In the genomic region with DNA sequence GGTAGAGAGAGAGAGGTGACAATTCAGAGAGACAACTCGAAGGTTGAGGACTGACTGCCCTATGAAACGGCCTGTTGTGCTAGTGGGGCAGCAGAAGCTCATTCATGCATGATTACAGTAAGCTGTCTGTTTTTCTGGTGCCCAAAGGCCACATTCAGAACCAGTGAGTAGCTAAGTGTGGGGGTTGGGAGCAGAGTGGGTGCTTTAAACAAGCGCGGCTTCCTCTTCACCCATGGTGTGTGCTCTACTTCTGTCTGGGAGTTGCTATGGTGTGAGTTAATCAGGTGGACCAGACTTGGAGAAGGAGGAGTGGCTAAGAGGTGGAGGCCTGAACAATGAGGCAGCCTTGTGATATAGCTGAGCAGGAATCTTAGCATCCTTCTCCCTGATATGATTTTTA, we compare ENCODE assay signal across 8 mouse cellular contexts. TPM values are rescaled to one million over a fixed set of nuclear protein-coding genes. Genes with fewer than 3 reads are reported as not detected.
DNase-seq lines count a peak whose midpoint lies in the region; ATAC-seq lines count a peak whose summit lies in the region.

No protein-coding gene starts in this region.

- peak overlapping the region in 1 of 2 experiments; percentile 92; a peak in 3 of 4 replicates for H3K4me3 ChIP-seq in heart, embryonic 14.5 days (ENCODE audit: control insufficient read depth in 1 of 2, insufficient read depth in 1 of 2, low read depth in 1 of 2, low read length in 2 of 2)
- H3K4me3 ChIP-seq in hindbrain, embryonic 10.5 days = peak overlapping the region; percentile 69
- peak overlapping the region; percentile 72 for H3K4me3 ChIP-seq in liver, embryonic 13.5 days (replicated peaks)
- peak overlapping the region; percentile 58 for H3K4me3 ChIP-seq in neural tube, embryonic 15.5 days (replicated peaks)

- peak overlapping the region; percentile 78; the same call in 1 of the 2 replicates for H3K9ac ChIP-seq in heart, embryonic 14.5 days (ENCODE audit: low read length)
- H3K9ac ChIP-seq in liver, embryonic 13.5 days = no peak overlapping the region
- peak overlapping the region; percentile 93 for H3K9ac ChIP-seq in neural tube, embryonic 15.5 days (replicated peaks)

- WGBS in heart, embryonic 14.5 days = 44% methylated on average over 4 of the region's 4 CpGs
- WGBS in hindbrain, embryonic 10.5 days = 40% methylated on average over 4 of the region's 4 CpGs
- WGBS in liver, embryonic 13.5 days (ENCODE audit: insufficient replicate concordance) = 15% methylated on average over 4 of the region's 4 CpGs
- 7% methylated on average over 4 of the region's 4 CpGs for WGBS in neural tube, embryonic 15.5 days

- no peaks in the 10 kb centered on the region for H3K27me3 ChIP-seq in heart, embryonic 14.5 days (ENCODE audit: control insufficient read depth, insufficient read depth, low read length)
- H3K27me3 ChIP-seq in hindbrain, embryonic 10.5 days (ENCODE audit: insufficient read depth, poor library complexity, severe bottlenecking) = peaks cover 38% of the 10 kb centered on the region
- peaks cover 18% of the 10 kb centered on the region for H3K27me3 ChIP-seq in liver, embryonic 13.5 days
- H3K27me3 ChIP-seq in neural tube, embryonic 15.5 days (replicated peaks) = no peaks in the 10 kb centered on the region

- H3K27ac ChIP-seq in heart, embryonic 14.5 days (replicated peaks in 1 of 2; ENCODE audit: control insufficient read depth in 1 of 2, insufficient read depth in 1 of 2, low read depth in 2 of 2, low read length in 2 of 2) = no peak overlapping the region
- H3K27ac ChIP-seq in hindbrain, embryonic 10.5 days = peak overlapping the region; percentile 85
- H3K27ac ChIP-seq in liver, embryonic 13.5 days = no peak overlapping the region
- peak overlapping the region; percentile 93 for H3K27ac ChIP-seq in neural tube, embryonic 15.5 days (replicated peaks)

- H3K9me3 ChIP-seq in heart, embryonic 14.5 days (ENCODE audit: control insufficient read depth, low read length) = no peaks in the 10 kb centered on the region
- H3K9me3 ChIP-seq in hindbrain, embryonic 10.5 days = no peaks in the 10 kb centered on the region
- H3K9me3 ChIP-seq in liver, embryonic 13.5 days (replicated peaks) = no peaks in the 10 kb centered on the region
- no peaks in the 10 kb centered on the region for H3K9me3 ChIP-seq in neural tube, embryonic 15.5 days (replicated peaks)

- no peaks in the 10 kb centered on the region for H3K36me3 ChIP-seq in heart, embryonic 14.5 days (ENCODE audit: control insufficient read depth, insufficient read depth, low read length)
- H3K36me3 ChIP-seq in hindbrain, embryonic 10.5 days = no peaks in the 10 kb centered on the region
- no peaks in the 10 kb centered on the region for H3K36me3 ChIP-seq in liver, embryonic 13.5 days
- H3K36me3 ChIP-seq in neural tube, embryonic 15.5 days = no peaks in the 10 kb centered on the region

- no peak for DNase-seq in heart, adult 8-10 months (ENCODE audit: low spot score)
- peak; percentile 50 to 54 for DNase-seq in cerebellum, adult 18-20 months
- DNase-seq in hindbrain, embryonic 10.5 days (ENCODE audit: low spot score) = no peak
- no peak for DNase-seq in liver, embryonic 13.5 days
- DNase-seq in ovary, postnatal 36 days (ENCODE audit: low spot score) = no peak
- DNase-seq in kidney, adult 9 months = no peak

- H3K4me1 ChIP-seq in heart, embryonic 14.5 days (ENCODE audit: control insufficient read depth in 2 of 2, insufficient read depth in 2 of 2, low read length in 2 of 2) = peaks cover 6 to 7% of the 10 kb centered on the region in 2 experiments; a peak in 2 of 4 replicates
- peaks cover 59% of the 10 kb centered on the region for H3K4me1 ChIP-seq in hindbrain, embryonic 10.5 days (replicated peaks)
- H3K4me1 ChIP-seq in liver, embryonic 13.5 days (replicated peaks) = peaks cover 28% of the 10 kb centered on the region
- H3K4me1 ChIP-seq in neural tube, embryonic 15.5 days = peaks cover 45% of the 10 kb centered on the region

- no peak for ATAC-seq in heart, embryonic 14.5 days (ENCODE audit: insufficient number of reproducible peaks, insufficient read depth, low FRiP score, low read depth)
- ATAC-seq in liver, embryonic 13.5 days (ENCODE audit: low read depth) = no peak
- peak; percentile 39 for ATAC-seq in neural tube, embryonic 15.5 days (ENCODE audit: low FRiP score)

- peak overlapping the region; percentile 76 for H3K4me2 ChIP-seq in heart, embryonic 14.5 days (ENCODE audit: low read length)
- H3K4me2 ChIP-seq in liver, embryonic 13.5 days = peak overlapping the region; percentile 95
- peak overlapping the region; percentile 87 for H3K4me2 ChIP-seq in neural tube, embryonic 15.5 days

RNA-seq across cellular contexts. Expression of a gene that starts 2.2 kb away (rescaled TPM):
- polyA plus RNA-seq in heart, embryonic 14.5 days (2014; fragmentation: Nextera tagmentation; extraction: Ambion mirVana) = 12.9 and 13.7 TPM in 2 replicates
- total RNA-seq in heart, adult 8-10 months (2022) = 10 to 100 TPM; 16.8 to 28.7 (median 22.4) TPM
- polyA plus RNA-seq in hindbrain, embryonic 10.5 days (2016; fragmentation: Nextera tagmentation; extraction: Ambion mirVana) = 14.2 and 16.3 TPM in 2 replicates
- polyA plus RNA-seq in liver, embryonic 13.5 days (2015; fragmentation: Nextera tagmentation; extraction: Ambion mirVana) = 1.8 and 2.6 TPM in 2 replicates
- polyA plus RNA-seq in neural tube, embryonic 15.5 days (2015; fragmentation: Nextera tagmentation; extraction: Ambion mirVana) = 52.8 and 67.3 TPM in 2 replicates

Comparison
In these comparisons a context has a peak if more than half of its experiments do, and no peak if none do; other contexts are left out.
1. H3K27ac ChIP-seq: peak in hindbrain, embryonic 10.5 days (single experiment) and neural tube, embryonic 15.5 days (single experiment); none in heart, embryonic 14.5 days (0 of 2) and liver, embryonic 13.5 days (single experiment).
2. DNase-seq: peak in cerebellum, adult 18-20 months (2 of 2); none in heart, adult 8-10 months (single experiment), hindbrain, embryonic 10.5 days (single experiment), liver, embryonic 13.5 days (single experiment), ovary, postnatal 36 days (single experiment) and kidney, adult 9 months (single experiment).
3. Peak in every context shown above with its lines, with median percentiles within 50 percentile points of each other: H3K4me2 ChIP-seq.